Mouse (Mus musculus): ENCODE measurements around the gene Usp24.

Usp24 gene

DNA sequence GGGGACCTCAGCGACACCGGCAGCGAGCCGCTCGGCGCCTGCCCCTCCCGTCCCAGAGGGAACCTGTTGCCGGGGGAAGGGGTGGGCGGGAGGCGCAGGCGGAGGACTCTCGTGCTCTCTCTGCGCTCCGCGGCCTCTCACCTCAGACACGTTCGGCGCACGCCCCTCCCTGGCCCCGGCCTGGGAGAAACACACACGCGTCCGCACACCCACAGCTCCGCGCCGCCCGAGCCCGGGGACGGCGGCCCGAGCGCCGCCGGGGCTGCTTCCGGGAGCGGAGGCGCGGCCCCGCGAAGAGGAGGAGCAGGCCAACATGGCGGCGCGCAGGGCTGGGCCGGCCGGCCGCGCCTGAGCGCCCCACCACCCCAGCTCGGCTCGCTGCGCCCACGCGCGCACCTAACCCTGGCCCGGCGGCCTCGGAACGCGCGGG lies at the start of gene Usp24:
Usp24 (plus strand) TSS at position 293 of the 430 bp plus-strand sequence.
- in situ Hi-C loops (cut with MboI; ENCODE audit: low sequenced_read_pairs) = no loop called here

DNA sequence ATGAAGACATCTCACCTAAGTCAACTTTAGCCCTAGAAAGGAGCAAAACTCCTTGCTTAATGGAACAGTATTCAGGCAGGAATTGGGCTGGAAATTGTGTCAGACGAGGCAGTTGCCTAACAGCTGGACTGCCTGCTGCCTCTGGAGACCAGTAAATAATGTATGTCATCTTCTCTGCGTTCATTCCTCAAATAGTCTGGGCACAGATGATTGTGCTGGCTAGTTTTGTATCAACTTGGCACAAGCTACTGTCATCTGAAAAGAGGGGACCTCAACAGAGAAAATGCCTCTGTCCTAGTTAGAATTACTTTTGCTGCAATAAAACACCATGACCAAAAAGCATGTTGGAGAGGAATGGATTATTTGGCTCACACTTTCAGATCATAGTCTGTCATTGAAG lies 39.1 kb upstream of the Usp24 start:
- in situ Hi-C loops (cut with MboI; ENCODE audit: low sequenced_read_pairs) = no loop called here

DNA sequence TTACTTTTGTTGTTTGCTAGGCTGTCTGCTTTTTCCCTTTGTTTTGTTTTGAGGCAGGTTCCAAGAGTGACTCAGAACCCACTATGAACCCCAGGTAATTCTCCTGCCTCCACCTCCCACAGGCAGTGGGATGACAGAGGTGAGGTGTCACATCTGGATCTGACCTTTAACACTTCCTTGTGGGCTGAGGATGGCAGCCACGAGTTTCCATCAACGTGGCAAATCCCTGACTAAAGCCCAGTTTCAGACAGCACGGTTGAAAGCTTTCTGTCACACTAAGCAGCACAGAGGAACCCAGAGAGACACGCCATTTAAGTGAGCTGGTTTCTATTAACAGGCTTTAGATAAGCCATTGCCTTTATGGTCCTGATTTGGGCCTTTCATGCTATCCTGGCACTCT lies 36.8 kb upstream of the Usp24 start:
- in situ Hi-C loops (cut with MboI; ENCODE audit: low sequenced_read_pairs) = no loop called here

DNA sequence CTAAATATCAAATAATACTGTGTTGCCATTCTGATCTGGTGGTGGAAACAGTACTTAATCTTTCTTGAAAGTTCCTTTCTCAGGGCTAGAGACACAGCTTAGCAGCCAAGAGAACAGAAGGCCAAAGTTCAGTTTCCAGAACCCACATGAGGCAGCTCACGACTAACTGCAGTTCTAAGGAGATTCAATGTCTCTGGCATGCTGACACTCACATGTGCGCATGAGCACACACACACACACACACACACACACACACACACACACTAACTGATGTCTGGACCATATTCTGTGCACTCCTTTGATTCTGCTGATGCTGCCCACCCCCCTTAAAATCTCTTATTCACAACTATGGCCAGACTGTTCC lies 34.9 kb upstream of the Usp24 start:
- in situ Hi-C loops (cut with MboI; ENCODE audit: low sequenced_read_pairs) = no loop called here

DNA sequence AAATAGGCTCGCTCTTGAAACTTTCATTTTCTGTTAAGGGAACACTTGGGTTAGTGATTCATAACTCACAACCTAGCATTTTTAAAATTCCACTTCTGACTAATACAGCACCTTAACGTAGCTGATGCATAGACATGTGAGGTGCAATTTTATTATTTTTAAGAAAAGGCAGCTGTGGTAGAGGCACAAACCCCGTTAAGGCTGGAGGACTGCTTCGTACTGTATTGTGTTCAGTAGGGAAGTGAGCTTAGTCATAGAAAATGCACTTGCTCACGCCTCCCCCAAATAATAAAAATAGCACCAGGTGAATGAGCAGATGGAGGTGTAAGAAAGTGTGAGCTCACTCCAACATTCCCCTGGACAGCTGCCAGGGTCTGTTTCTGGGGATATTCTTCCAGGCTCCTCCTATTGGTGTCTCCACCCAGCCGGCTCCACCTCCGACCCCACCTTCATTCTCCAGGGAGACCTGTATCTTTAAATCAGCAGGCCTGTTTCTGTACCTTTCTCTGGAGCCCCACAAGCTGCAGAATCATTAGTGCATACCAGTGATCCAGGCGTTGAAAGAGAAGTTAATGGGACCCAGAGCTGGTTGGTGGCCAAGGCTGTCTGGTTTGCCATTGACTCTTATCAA lies 34.4 kb upstream of the Usp24 start:
- in situ Hi-C loops (cut with MboI; ENCODE audit: low sequenced_read_pairs) = no loop called here

DNA sequence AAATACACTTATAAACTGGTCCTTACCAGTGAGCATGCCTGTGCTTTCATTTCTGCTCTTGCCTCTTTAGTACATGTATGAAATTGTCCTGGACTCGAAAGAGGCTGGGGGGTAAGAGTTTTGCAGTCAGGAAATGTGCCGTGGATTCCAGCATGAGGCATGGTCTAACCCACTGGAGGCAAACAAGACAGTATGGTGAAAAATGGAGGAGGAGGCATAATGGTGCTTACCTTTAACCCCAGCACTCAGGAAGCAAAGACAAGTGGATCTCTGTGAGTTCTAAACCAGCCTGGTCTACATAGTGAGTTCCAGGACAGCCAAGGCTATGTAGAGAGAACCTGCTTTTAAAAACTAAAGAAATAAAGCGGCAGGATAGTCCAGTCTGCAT lies 33.9 kb upstream of the Usp24 start:
- in situ Hi-C loops (cut with MboI; ENCODE audit: low sequenced_read_pairs) = no loop called here

DNA sequence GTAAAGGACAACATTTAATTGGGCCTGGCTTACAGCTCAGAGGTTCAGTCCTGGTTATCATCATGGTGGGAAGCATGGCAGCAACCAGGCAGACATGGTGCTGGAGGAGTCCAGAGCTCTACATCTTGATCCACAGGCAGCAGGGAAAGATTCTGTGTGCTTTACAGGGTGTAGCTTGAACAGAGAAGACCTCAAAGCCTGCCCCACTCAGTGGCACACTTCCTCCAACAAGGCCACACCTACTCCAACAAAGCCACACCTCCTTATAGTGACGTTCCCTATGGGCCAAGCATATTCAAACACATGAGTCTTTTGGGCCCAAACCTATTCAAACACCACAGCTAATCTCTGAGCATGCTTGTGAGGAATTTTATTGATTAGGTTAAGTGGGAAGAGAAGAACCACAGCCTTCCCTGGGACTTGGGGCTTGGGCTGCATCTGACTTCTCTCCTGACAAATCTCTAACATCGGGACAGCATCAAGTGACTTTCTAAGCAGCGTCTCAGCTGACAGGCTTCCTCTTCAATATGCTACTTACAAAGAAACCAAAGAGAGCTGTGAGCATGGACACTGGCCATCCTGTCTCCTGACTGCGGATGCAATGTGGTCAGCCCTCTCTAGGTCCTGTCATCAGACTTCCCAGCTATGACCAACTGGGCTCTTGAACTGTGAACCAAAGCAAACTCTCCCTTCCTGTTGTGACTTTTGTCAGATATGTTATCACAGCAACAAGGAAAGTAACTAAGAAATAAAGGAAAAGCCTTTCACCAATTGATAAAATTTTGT lies 28.9 kb upstream of the Usp24 start:
- in situ Hi-C loops (cut with MboI; ENCODE audit: low sequenced_read_pairs) = no loop called here

DNA sequence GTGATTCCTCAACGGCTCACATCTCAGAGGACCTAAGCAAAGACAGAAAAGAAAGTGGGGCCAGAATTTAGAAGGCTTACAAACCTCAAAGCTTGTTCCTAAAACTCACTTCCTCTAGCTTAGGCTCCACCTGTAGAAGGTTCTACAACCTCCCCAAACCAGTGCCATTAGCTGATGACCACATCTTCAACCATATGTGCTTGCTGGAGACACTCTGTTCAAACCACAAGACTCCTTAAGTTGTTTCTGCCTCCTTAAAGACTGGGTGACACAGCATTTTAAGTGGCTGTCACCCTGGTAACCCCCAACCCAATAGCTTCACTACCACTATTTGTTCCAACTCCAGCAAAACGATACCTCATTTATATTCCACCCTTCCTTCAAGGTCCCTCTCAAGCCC lies 25.8 kb upstream of the Usp24 start:
- in situ Hi-C loops (cut with MboI; ENCODE audit: low sequenced_read_pairs) = no loop called here

DNA sequence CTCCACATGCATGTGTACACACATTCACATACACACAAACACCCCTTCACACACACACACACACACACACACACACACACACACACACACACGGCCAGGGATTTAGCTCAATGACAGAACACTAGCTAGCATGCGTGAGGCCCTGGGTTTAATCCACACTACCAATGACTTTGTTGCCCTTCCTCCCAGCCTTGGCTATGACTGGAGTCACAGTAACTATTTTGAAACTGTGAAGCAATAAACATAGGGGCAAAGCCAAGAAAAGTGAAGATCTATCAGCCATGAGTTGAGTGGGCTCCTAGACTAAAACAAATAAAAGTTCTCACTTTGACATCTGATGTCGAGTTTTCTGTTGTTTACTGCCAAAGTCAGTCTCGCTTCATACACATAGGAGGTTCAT lies 23.2 kb upstream of the Usp24 start:
- in situ Hi-C loops (cut with MboI; ENCODE audit: low sequenced_read_pairs) = no loop called here

DNA sequence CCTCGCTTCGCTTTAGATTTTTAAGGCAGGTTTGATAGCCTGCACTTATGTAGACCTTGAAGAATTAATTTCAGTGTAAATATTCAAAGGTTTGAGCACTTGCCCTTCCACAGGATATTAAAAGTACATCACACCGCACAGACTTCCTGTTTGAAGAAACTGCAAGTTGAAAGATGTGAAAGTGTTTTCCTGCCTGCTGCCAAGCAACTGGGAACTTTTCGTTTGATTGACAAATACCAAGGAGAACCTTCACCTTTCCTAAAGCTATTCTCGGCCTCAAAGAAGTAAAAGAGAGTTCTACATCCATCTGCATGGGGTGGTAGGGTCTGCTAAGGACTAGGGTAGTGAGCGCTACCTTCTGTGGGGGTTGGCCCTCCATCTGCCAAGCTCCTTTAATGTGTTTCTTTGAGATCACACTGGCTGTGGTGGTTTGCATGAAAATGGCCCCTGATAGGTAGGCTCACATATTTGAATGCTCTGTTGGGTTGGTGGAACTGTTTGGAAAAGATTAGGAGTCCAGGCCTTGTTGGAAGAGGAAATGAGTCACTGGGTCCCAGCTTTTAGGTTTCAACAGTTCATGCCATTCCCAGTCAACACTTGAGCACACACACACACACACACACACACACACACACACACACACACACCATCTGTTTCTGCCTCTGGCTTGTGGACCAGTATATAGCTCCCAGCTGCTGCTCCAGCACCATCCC lies 22.5 kb upstream of the Usp24 start:
- in situ Hi-C loops (cut with MboI; ENCODE audit: low sequenced_read_pairs) = no loop called here

DNA sequence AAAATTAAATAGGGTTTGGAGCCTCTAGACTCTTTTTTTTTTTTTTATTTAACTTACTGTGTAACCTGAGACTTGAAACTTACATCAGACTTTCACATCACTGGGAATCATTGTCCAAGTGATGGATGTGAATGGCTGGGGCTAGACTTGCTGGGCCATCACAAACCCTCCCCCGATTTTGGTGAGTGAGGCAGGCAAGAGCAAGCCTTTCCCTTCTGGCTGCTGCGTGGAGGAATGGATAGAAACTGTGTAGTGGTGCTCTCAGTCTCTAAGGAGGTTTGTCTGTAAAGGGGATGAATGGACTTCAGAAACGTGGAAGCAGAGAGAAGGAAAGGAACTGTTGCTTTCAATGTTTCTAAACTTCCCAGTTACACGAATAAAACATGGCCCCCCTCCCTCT lies 20.3 kb upstream of the Usp24 start:
- in situ Hi-C loops (cut with MboI; ENCODE audit: low sequenced_read_pairs) = no loop called here

DNA sequence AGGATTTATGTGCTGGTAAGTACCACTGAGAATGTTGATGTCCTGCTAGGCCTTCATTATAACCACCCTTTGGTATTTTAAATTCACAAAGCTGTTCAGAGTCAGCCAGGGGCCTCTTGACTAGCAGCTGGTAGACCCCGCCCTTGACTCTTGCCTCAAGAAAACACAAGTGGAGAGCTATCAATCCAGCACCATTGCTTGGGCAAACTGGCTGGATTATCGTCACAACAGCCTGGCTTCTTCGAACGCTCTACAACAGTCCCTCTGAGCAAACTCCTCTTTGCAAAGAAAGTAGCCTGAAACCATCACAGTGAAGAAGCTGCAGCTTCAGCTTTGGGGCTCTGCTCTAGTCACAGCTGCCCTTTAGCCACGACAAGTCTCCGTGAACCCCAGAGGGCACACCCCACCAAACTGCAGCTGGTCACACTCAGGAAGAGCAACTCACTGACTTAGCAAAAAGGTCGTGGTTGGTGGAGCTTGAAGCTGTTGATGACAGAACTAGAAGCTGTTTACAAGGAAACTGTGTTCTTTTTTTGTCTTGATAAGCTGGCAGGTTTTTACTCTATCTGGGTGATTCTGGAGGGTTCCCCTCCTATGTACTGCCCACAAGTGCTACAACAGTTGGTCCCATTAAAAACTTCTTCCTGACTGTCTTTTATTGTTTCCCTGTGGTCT lies 19.5 kb upstream of the Usp24 start:
- in situ Hi-C loops (cut with MboI; ENCODE audit: low sequenced_read_pairs) = no loop called here

DNA sequence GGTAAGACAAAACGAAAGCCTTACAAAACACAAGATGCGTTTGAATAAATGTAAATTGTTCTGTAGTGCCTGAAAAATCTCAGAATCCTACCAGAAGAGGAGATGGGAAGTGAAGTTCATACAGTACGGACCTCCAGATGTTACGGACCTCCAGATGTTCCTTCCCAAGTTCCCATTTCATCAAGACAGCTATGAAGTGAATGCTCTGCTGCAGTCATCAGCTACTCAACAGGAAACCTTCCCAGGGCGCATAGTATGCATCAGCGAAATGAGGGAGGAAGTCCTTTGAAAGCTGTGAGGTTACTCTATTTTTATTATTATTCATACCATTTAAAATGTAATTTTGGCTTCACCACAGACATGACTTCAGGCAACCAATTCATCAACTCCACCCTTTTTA lies 14.7 kb upstream of the Usp24 start:
- in situ Hi-C loops (cut with MboI; ENCODE audit: low sequenced_read_pairs) = no loop called here

DNA sequence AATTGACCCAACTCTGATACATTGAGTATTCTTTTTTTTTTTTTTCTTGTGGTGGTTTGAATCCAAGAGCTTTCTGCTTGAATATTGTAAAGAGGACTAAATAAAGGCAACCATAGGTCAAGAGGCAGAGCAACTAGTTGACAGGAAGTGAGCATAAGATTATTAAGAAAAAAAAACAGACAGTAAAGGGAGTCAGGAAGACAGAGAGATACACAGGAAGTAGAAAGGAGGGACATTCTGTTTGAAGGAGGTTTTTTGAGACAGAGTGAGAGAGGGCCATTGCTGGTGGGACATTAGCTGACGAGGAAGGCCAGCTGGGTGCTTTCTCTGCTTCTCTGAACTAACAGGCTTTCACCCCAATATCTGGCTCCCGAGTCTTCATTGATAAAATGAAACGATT lies 7.9 kb upstream of the Usp24 start:
- in situ Hi-C loops (cut with MboI; ENCODE audit: low sequenced_read_pairs) = no loop called here

DNA sequence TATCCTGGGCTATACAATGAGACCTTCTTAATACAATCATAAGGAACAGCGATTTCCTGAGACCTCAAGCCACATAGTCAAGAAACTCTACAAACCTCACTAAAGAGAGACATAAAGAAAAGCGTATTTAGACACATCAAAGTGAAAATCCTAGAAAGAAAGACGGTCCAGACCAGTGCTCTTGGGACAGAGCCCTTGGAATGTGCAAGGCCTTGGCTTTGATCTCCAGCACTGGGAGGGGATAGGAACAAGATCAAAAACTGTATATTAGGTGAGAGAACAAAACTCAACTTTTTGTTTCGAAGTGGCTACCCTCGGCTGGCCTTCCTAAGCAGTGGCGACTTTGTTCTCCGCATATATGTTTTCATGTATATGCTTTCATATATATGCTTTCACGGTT lies 3.4 kb upstream of the Usp24 start:
- in situ Hi-C loops (cut with MboI; ENCODE audit: low sequenced_read_pairs) = no loop called here

DNA sequence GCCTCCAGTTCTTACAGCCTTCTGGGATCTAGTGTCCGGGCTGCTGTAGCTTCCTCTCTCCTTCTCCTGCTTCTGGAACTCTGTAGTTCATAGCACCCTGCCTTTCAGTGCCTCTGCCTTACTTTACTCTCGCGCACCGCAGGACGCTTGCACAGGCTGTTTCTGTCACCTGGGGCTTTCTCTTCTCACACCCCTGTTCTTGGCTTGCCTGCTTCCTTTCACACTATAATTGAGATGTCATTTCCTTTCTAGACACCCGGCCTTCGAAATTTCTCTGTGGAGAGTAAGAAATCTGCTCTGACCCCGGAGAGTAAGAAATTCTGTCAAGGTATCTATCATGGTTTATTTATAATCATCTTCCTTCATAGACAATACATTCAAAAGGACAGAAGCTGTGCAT lies 2.9 kb upstream of the Usp24 start:
- in situ Hi-C loops (cut with MboI; ENCODE audit: low sequenced_read_pairs) = no loop called here

DNA sequence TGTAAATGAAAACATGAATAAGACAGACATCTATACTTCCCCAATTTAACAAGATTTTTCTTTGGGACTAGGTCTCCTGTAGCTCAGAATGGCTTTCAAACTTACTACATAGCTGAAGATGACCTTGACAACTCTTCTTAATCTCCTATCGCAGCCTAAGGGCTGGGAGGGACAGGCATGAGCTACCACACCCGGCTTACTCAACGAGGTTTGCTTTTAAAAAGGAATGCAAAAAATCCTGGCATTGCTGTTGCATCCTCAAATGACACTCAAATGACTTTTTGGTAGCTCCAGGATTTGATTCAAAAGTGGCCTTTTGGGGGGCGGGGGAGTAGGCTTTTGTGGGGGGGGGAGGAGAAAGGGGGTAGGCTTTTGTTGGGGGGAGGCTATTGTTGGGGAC lies 2.1 kb upstream of the Usp24 start:
- in situ Hi-C loops (cut with MboI; ENCODE audit: low sequenced_read_pairs) = no loop called here

DNA sequence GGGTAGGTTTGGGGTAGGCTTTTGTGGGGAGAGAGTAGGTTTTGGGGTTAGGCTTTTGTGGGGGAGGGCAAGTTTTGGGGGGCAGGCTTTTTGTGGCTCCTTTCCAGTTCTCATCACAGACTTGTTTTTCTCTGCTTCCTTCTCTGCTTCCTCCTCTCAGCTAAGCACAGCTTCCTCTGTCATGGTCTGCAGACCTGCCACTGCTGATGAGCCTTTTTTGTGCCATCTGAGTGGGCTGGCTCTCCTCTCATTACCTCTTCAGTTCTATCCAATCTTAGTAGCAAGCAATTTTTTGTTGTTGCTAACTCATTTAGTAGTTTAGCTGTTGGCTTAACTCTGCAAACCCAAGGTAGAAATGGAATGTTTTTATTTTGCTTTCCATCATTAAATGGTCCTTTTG lies 1.7 kb upstream of the Usp24 start:
- in situ Hi-C loops (cut with MboI; ENCODE audit: low sequenced_read_pairs) = no loop called here

DNA sequence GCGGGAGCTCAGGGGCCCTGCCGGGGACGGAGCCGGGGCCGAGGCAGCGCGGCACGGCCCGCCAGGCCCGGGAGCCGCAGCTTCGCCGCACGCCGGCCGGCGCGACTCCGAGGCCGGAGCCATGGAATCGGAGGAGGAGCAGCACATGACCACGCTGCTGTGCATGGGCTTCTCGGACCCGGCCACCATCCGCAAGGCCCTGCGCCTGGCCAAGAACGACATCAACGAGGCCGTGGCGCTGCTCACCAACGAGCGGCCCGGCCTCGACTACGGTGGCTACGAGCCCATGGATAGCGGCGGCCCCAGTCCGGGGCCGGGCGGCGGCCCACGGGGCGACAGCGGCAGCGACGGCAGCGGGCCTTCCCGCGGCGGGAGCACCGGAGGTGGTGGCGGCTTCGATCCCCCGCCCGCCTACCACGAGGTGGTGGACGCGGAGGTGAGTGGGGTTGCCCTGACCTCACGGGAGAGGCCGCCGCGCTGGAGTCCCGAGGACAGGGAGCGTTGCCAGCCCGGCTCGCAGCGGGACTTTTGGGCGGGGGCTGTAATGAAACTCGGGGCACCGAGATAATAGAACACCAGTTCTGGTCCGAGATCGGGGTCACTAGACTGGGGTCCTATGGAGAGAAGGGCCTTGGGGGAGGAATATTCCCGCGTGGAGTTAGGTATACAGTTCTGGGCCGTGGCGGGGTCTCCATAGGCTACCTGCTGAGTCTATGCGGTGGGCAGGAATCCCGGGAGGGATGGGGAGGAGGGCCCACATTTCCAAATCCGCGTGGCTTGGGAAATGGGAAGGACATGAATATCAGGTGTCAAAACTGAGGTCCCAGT lies 552 bp downstream of the Usp24 start:
- in situ Hi-C loops (cut with MboI; ENCODE audit: low sequenced_read_pairs) = no loop called here

DNA sequence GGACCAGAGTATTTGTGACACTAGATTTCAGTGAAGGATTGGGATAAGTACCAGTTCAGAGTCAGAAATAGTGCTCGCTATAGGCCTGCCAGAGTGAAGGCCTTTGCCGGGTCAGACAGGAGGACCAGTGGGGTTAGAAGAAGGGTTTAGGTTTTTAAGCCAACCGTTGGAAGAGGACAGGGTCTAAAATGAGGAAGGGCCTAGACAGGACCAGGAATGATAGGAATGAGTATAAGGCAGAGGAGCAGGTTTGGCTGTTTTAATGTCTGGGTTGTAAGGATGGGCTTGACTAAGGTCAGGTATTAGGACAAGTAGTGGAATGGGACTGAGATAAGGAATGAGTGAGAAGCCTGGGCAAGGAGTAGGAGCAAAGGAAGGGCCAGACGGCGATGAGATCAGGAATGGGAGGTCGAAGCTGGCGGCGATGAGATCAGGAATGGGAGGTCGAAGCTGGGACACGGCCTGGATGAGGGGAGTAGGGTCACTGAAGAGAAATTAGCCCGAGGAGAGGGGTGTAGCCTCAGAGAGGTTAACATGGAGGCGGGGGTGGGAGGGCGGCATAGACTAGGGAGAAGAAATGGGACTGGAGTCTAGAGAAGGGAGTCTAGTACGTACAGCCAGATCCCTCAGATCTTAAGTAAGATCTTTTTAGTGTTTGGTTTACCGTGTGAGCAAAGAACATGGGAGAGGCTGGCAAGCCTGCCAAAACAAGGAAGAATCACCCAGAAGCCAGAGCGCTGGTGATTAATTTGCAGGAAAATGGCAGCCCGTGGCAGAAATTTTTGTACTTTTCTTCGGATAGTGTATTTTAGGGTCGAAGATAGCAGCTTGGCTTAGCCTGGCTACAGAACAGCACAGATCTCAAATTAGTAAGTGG lies 1.4 kb downstream of the Usp24 start:
- in situ Hi-C loops (cut with MboI; ENCODE audit: low sequenced_read_pairs) = no loop called here
